Mouse (Mus musculus) layer of hippocampus, postnatal 10 days (tissue): Measurements from ENCODE around the gene Sfta2. TPM values are rescaled to one million over a fixed set of nuclear protein-coding genes. Genes with fewer than 3 reads are reported as not detected.

Experiments
- DNase-seq, 2 experiments: peaks; one replicate each; pipeline ENCODE4 v3.0.0; 2021; ENCODE audit warnings: low spot score in 2 of 2
- total RNA-seq, 2 experiments: library from RNA; stranded (reverse); gene quantifications; 2 replicates each; pipeline ENCODE4 v1.2.3; 2021

Sfta2 gene
- total RNA-seq, 2 experiments from 2014 or later = not detected

GRCm38 (mm10) chr17:35672527-35672926 lies 71.2 kb downstream of the Sfta2 start:
- no peak for DNase-seq

- peak; percentile 83 to 88 for DNase-seq
Observed at GRCm38 (mm10) chr17:35673416-35674035, 72.2 kb downstream of the Sfta2 start, which contains the start of gene Gtf2h4. Gene Gtf2h4 (minus strand): TSS chr17:35673739.

GRCm38 (mm10) chr17:35680591-35680990 lies 79.2 kb downstream of the Sfta2 start:
- no peak for DNase-seq

GRCm38 (mm10) chr17:35681986-35682385 lies 80.6 kb downstream of the Sfta2 start:
- no peak for DNase-seq

- DNase-seq = no peak
Observed at GRCm38 (mm10) chr17:35685061-35685460, 83.7 kb downstream of the Sfta2 start.

GRCm38 (mm10) chr17:35688347-35689175 lies 87.2 kb downstream of the Sfta2 start:
- DNase-seq = no peak

GRCm38 (mm10) chr17:35689936-35690645 lies 88.7 kb downstream of the Sfta2 start:
- DNase-seq = no peak

GRCm38 (mm10) chr17:35691811-35692210 lies 90.5 kb downstream of the Sfta2 start:
- no peak for DNase-seq

- DNase-seq = no peak
Observed at GRCm38 (mm10) chr17:35692368-35692767, 91.0 kb downstream of the Sfta2 start.

- DNase-seq = no peak
Observed at GRCm38 (mm10) chr17:35693906-35694305, 92.6 kb downstream of the Sfta2 start.

- DNase-seq = peak; percentile 62 to 69
Observed at GRCm38 (mm10) chr17:35695289-35695688, 93.9 kb downstream of the Sfta2 start.

GRCm38 (mm10) chr17:35696691-35697090 lies 95.3 kb downstream of the Sfta2 start:
- DNase-seq = no peak

- no peak for DNase-seq
Observed at GRCm38 (mm10) chr17:35697429-35697758, 96.0 kb downstream of the Sfta2 start.

- peak; percentile 57 to 65 for DNase-seq
Observed at GRCm38 (mm10) chr17:35697759-35698500, 96.6 kb downstream of the Sfta2 start.

GRCm38 (mm10) chr17:35698501-35698883 lies 97.1 kb downstream of the Sfta2 start:
- no peak for DNase-seq

GRCm38 (mm10) chr17:35699919-35700318 lies 98.6 kb downstream of the Sfta2 start:
- DNase-seq = peak; percentile 62 to 73

Other genes with a start within 250 kb of the Sfta2 start
- gene H2-Q4, start 221.9 kb upstream of the Sfta2 start, total RNA-seq = 1 to 10 TPM; 1.2 to 1.8 TPM
- not detected for gene H2-Q6, start 176.7 kb upstream of the Sfta2 start, total RNA-seq
- gene H2-Q7, start 162.4 kb upstream of the Sfta2 start, total RNA-seq = under 1 TPM; 0.31 to 0.39 TPM
- gene H2-Q10, start 131.5 kb upstream of the Sfta2 start, total RNA-seq = under 1 TPM in 1 of 2 experiments, not detected in 1; 0.07 TPM
- gene Pou5f1, start 95.5 kb upstream of the Sfta2 start, total RNA-seq = under 1 TPM in 1 of 2 experiments, not detected in 1; 0.25 TPM
- 1 to 10 TPM; 7.5 to 8.0 TPM for gene Tcf19, start 84.7 kb upstream of the Sfta2 start, total RNA-seq
- gene Cchcr1, start 84.4 kb upstream of the Sfta2 start, total RNA-seq = 1 to 10 TPM; 7.7 to 9.7 TPM
- gene Psors1c2, start 68.3 kb upstream of the Sfta2 start, total RNA-seq = not detected
- under 1 TPM; 0.51 to 0.78 TPM for gene Cdsn, start 49.4 kb upstream of the Sfta2 start, total RNA-seq
- not detected for gene 2300002M23Rik, start 34.1 kb upstream of the Sfta2 start, total RNA-seq
- gene Gm9573, start 25.1 kb downstream of the Sfta2 start, total RNA-seq = not detected
- not detected for gene Mucl3, start 42.1 kb downstream of the Sfta2 start, total RNA-seq
- gene Vars2, start 66.0 kb downstream of the Sfta2 start, total RNA-seq = 10 to 100 TPM; 42.6 to 44.1 TPM
- 10 to 100 TPM; 23.3 to 24.4 TPM for gene Gtf2h4, start 72.2 kb downstream of the Sfta2 start, total RNA-seq
- gene Ddr1, start 103.1 kb downstream of the Sfta2 start, total RNA-seq = 10 to 100 TPM; 49.8 to 50.5 TPM
- gene Ier3, start 220.1 kb downstream of the Sfta2 start, total RNA-seq = 1 to 10 TPM; 4.3 to 4.6 TPM
- 100 to 1,000 TPM; 163 to 172 TPM for gene Flot1, start 221.7 kb downstream of the Sfta2 start, total RNA-seq
- 1,000 to 10,000 TPM; 1,119 to 1,208 TPM for gene Tubb5, start 236.8 kb downstream of the Sfta2 start, total RNA-seq
- 10 to 100 TPM; 15.8 to 16.2 TPM for gene Mdc1, start 240.0 kb downstream of the Sfta2 start, total RNA-seq